Mouse (Mus musculus) kidney, adult 2 months (tissue): Measurements from ENCODE around the gene Map3k1. TPM values are rescaled to one million over a fixed set of nuclear protein-coding genes. Genes with fewer than 3 reads are reported as not detected.

Experiments used
- DNase-seq: peaks from one replicate; pipeline ENCODE4 v3.0.0; 2021
- H3K27ac ChIP-seq: fragments of 200-500 bp; 2 replicates; pipeline ENCODE4 v1.5.1; 2012; ENCODE audit warnings: low read depth, low read length, control low read depth, inconsistent platforms; ENCODE audit not compliant: insufficient read depth
- H3K27me3 ChIP-seq: fragments of 200-500 bp; replicated peaks from 2 replicates; pipeline ENCODE4 v1.6.1; 2012; ENCODE audit warnings: mild to moderate bottlenecking, moderate library complexity, low read length, inconsistent platforms; ENCODE audit not compliant: control insufficient read depth, insufficient read depth
- H3K36me3 ChIP-seq: fragments of 200-500 bp; 2 replicates; pipeline ENCODE4 v1.6.1; 2012; ENCODE audit warnings: mild to moderate bottlenecking, moderate library complexity, low read length, inconsistent platforms; ENCODE audit not compliant: control insufficient read depth, insufficient read depth
- H3K4me1 ChIP-seq: fragments of 200-500 bp; 2 replicates; pipeline ENCODE4 v1.6.1; 2011; ENCODE audit warnings: low read length; ENCODE audit not compliant: control insufficient read depth, insufficient read depth
- H3K4me3 ChIP-seq: fragments of 200-500 bp; 2 replicates; pipeline ENCODE4 v1.5.1; 2011; ENCODE audit warnings: mild to moderate bottlenecking, low read depth, low read length, control low read depth; ENCODE audit not compliant: insufficient read depth
- CTCF ChIP-seq: fragments of 200-500 bp; conservative IDR thresholded peaks from 2 replicates; pipeline ENCODE4 v1.5.1; 2011; ENCODE audit warnings: low read depth, mild to moderate bottlenecking, control low read depth, low read length, moderate library complexity, mixed read lengths; ENCODE audit not compliant: insufficient read depth, insufficient read length
- POLR2A ChIP-seq: fragments of 200-500 bp; IDR thresholded peaks from one replicate; pipeline ENCODE4 v1.6.1; 2011; ENCODE audit warnings: low read depth, low read length, control low read depth
- WGBS: fragments of 180-500 bp; shearing (Covaris S2); methylation state at CpG from one replicate; pipeline ENCODE4 v1.1.7; 2018; 5-methylcytosine and 5-hydroxymethylcytosine counted together
- polyA plus RNA-seq: library from polyadenylated mRNA; depleted of rRNA; stranded (reverse); fragments of >200 nt; gene quantifications from 2 replicates; pipeline ENCODE4 v1.2.3, GENCODE M21; 2012

The Map3k1 gene
- polyA plus RNA-seq, 1 experiment, result 16.6 TPM

DNA sequence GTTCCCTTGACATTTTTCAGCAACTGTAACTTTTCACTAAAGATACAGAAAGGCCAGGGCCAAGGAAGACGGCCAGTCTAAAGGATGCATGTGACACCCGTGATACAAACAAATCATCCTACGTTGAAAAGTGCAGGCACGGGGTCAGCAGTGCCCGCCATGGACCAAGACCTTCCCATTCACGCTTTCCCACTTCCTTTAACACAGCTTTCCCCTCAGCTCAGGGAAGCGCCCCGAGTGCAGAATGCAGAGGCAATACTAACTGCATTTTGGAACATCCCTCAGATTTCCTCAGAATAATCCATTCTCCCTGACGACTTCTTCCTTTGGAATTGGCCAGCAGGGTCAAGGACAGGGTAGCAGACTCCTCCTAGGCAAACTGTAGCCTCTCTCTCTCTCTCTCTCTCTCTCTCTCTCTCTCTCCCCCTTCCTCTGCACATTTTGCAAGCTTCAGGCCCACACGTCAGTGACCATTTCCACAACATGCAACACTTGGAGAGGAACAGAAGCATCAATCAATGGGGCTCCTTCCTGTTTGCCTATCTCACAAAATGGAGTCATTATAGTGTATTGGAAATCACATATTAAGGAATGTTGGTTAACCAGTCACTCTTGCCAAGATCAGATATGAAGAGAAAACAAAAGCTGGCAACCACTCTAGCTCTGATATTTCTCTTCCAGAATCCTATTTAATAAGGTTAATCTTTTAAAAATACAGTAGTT, 3.7 kb downstream of the Map3k1 start:
- Histone ChIP-seq H3K27me3 (no peaks in the 10 kb centered on the region), H3K27ac (peak overlapping the region; percentile 90), H3K4me1 (peaks cover 43% of the 10 kb centered on the region), H3K36me3 (no peaks in the 10 kb centered on the region), H3K4me3 (no peak overlapping the region)
- TF ChIP-seq POLR2A (no peak), CTCF (no peak)
- 17% methylated on average over 10 of the region's 10 CpGs for WGBS
- DNase-seq, result peak; percentile 50

DNA sequence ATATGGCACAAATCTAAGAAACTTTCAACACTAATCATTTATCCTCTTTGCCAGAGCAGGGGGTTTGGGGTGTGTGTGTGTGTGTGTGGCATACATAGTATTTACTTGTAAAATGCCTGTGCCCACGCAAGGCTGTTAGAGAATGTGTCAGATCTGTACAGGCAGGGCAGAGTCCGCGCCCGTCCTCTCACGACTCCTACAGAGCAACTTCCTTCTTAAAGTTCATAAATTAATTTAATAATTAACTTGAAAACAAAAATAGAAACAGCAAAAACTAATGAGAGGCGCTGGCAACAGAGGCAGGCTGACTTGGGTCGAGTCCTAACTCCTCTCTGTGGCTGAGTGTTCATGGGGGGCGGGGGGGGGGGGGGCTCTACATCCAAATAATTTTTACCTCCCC, 4.6 kb downstream of the Map3k1 start:
- peak overlapping the region; percentile 71 for H3K27ac ChIP-seq
- H3K4me3 ChIP-seq, result no peak overlapping the region
- H3K4me1 ChIP-seq, result peaks cover 43% of the 10 kb centered on the region
- no peaks in the 10 kb centered on the region for H3K36me3 ChIP-seq
- DNase-seq, result peak; percentile 82
- 4% methylated on average over 8 of the region's 8 CpGs for WGBS
- TF ChIP-seq POLR2A, result no peak
- no peak for TF ChIP-seq CTCF
- no peaks in the 10 kb centered on the region for H3K27me3 ChIP-seq

DNA sequence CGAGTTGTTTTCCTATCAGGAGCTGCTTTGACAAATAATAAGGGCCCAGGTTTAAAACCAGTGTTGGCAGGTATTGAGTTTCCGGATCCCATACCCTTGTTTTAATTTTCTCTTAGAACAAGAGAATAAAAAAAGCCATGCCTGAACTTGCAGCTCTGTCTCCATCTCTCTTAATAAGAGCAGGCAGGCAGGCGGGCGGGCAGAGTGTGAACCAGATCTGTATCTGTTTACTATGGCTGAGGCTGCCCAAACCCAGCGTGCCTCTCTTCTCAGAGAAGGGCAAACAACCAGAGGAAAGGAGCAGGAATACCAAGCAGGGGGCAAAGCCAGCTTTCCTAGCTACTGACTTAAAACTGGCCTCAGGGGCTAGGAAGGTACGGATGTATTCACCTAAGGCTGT, 5.3 kb downstream of the Map3k1 start:
- Histone ChIP-seq H3K36me3 (no peaks in the 10 kb centered on the region), H3K27ac (peak overlapping the region; percentile 71), H3K4me3 (no peak overlapping the region), H3K27me3 (no peaks in the 10 kb centered on the region), H3K4me1 (peaks cover 48% of the 10 kb centered on the region)
- TF ChIP-seq CTCF (no peak), POLR2A (no peak)
- DNase-seq, result peak; percentile 47
- 32% methylated on average over 6 of the region's 6 CpGs for WGBS

DNA sequence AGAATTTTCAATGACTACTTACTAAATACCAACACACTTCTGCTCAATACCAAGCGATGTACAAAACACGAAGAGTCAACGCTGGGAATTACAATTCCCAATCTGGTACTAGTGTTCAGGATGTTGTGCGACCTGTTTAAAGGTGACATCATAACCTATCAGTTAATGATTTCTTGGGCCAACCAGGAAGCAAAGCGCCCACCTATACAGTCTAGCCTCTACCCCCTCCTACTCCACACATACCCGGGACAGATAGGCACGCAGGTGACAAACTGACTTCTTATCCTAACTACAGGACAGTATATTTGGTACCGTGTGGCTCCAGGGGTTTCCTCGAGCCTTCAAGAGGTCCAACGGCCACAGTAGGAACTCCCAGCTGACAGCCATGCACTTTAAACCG, 5.9 kb downstream of the Map3k1 start:
- Histone ChIP-seq H3K27ac (peak overlapping the region; percentile 71), H3K36me3 (no peaks in the 10 kb centered on the region), H3K4me1 (peaks cover 54% of the 10 kb centered on the region), H3K27me3 (no peaks in the 10 kb centered on the region), H3K4me3 (peak overlapping the region; percentile 4; the same call in 1 of the 2 replicates)
- TF ChIP-seq CTCF (no peak), POLR2A (no peak)
- 34% methylated on average over 11 of the region's 11 CpGs for WGBS
- DNase-seq, result peak; percentile 24

DNA sequence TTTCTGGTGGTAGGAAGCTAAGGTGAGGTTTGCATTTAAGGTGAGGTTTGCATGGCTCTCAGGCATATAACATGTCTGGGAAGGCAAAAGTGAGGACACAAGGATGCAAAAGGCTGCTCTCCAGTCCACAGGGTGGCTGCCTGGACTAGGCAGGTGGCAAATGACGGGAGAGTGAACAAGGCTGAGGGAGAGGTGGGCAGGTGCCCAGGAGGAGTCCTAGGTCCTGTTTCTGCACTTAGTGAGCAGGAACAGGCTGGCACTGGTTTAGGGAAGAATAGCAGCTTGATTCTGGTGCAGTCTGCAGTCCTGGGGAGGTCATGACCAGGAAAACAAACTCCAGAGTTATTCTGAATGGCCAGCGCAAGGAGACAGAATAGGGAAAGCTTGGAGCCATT, 6.5 kb downstream of the Map3k1 start:
- Histone ChIP-seq H3K4me1 (peaks cover 60% of the 10 kb centered on the region), H3K27me3 (no peaks in the 10 kb centered on the region), H3K36me3 (no peaks in the 10 kb centered on the region), H3K4me3 (no peak overlapping the region), H3K27ac (peak overlapping the region; percentile 71)
- TF ChIP-seq CTCF, result no peak
- 34% methylated on average over 2 of the region's 2 CpGs for WGBS
- DNase-seq, result peak; percentile 81

DNA sequence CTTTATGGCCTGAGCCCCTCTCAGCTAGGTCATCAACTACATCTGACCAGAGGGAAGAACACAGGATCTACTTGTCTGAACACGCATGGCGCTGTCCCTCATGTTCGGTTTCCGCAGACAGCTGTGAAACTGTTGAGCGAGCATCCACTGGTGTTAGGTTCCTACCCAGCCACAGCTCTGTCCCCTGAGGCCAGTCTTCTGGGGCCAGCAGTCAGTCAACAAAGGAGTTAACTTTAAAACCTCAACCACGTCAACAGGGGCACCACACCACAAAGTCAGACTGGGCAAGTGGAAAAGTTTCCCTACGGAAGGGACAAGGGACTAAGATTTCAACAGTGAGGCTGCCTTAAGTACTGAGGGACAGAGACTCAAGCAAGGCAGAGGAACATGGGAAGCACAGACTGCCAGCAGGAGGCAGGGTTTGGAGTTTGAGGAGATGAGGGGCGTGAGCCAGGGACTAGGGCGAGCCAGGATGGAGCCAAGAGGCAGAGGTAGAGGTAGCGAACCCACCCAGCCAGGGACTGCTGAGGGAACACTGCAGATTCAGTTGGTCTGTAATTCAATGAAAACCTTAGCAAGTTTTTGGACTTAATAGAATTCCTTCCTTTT, 7.0 kb downstream of the Map3k1 start:
- peaks cover 62% of the 10 kb centered on the region for H3K4me1 ChIP-seq
- 52% methylated on average over 10 of the region's 10 CpGs for WGBS
- peak; percentile 9 for DNase-seq
- peak overlapping the region; percentile 30 for H3K27ac ChIP-seq
- TF ChIP-seq CTCF (no peak), POLR2A (no peak)
- no peak overlapping the region for H3K4me3 ChIP-seq
- no peaks in the 10 kb centered on the region for H3K36me3 ChIP-seq
- no peaks in the 10 kb centered on the region for H3K27me3 ChIP-seq

DNA sequence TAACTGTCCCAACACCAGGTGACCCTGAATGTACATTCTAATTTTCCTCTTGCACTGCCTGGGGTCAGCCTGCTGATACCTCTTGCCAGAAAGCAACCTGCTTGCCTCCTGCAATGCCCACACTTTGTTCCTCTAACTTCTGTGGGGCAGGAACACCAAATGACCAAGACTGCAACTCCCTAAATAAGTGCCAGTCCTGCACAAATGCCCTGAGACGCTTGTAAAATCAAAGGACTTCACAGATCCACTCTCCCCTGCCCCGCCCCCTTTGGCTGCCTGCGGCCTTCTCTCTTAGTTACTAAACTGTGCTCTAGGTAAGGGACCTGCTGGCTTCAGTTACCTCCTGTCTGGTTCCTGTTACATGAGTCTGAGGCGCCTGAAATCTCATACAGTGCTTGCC, 7.9 kb downstream of the Map3k1 start:
- no peak for TF ChIP-seq CTCF
- 23% methylated on average over 4 of the region's 4 CpGs for WGBS
- DNase-seq, result peak; percentile 80
- H3K27me3 ChIP-seq, result no peaks in the 10 kb centered on the region
- peaks cover 69% of the 10 kb centered on the region for H3K4me1 ChIP-seq
- no peaks in the 10 kb centered on the region for H3K36me3 ChIP-seq
- no peak overlapping the region for H3K4me3 ChIP-seq
- peak overlapping the region; percentile 30; the same call in 1 of the 2 replicates for H3K27ac ChIP-seq
